Mouse (Mus musculus) v-Abl transformed pro-B cells (cell line): ENCODE measurements around the gene Psme2b.
"Not testable (repeated sequence)": the region's sequence is repeated elsewhere in the genome, so short reads cannot be mapped to it uniquely, and the experiment has no call there.

Experiments
- in situ Hi-C, 2 experiments: fragments of 400-800 bp; cut with MboI; formaldehyde crosslinking; loops; one replicate each; pipeline ENCODE4 v1.15.1; 2025; ENCODE audit not compliant: unreplicated experiment in 2 of 2

The Psme2b gene

GRCm38 (mm10) chr11:48946090-48946489 is at the start of gene Psme2b:
Psme2b (minus strand) TSS chr11:48946190.
- in situ Hi-C loops: not testable (repeated sequence)

DNA sequence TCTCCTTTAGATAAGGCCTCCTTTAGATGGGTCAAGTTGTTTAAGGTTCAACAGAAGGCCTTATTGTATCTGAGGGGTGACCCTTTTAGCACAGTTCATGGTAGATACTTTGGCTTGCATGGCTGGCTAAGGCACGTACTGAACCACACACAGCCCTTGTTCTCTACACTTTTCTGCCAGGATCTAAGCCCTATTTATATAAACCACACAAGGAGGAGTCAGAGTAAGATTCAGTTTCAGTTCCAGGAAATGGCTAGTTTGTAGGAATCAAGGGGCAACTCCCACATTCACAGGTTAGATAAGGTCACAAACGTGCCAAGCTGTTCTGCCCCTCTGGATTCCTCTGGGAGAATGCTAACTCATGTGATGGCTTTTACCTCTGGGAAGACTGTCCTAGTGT is 48.0 kb upstream of the Psme2b start, which contains the start of gene Tgtp1:
Tgtp1 (minus strand) TSS at position 155 of the 400 bp plus-strand sequence.
- in situ Hi-C loops: loop anchor here (10.0 to 25.0 kb wide), 2 partner anchors 91 to 93 kb away; partner anchors contain the start of gene Ifi47 (in 1 of the 2)

- in situ Hi-C loops: loop anchor here (10.0 to 25.0 kb wide), 2 partner anchors 92 to 94 kb away; partner anchors contain the start of gene Ifi47 (in 1 of the 2)
Measured at GRCm38 (mm10) chr11:48993296-48993695, 47.3 kb upstream of the Psme2b start.

GRCm38 (mm10) chr11:48991740-48992520 is 45.9 kb upstream of the Psme2b start, which contains the start of gene Gm12185:
Gm12185 (minus strand) TSS chr11:48992226.
- in situ Hi-C loops: loop anchor here (10.0 to 25.0 kb wide), 2 partner anchors 93 to 95 kb away; partner anchors contain the start of gene Ifi47 (in 1 of the 2)

DNA sequence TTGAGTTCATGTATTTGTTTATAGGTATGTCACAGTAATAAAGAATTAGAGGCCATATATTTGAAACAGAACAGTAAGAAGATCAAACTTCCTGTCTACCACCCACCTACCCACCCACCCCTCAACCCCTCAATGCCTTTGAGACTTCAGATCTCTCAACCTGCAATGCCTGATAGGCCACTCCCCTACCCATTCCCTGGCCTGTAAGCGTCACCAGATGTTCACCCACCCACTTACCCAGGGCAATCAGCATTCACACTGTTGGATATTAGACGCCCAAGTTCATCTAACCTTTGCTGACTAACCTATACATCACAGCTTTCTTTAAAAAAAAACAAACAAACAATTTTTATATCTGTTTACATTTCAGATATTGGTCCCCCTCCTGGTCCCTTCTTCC is 44.0 kb upstream of the Psme2b start:
- in situ Hi-C loops: loop anchor here (10.0 to 25.0 kb wide), 2 partner anchors 95 to 97 kb away; partner anchors contain the start of gene Ifi47 (in 1 of the 2)

GRCm38 (mm10) chr11:48988219-48988618 is 42.2 kb upstream of the Psme2b start:
- in situ Hi-C loops: loop anchor here in 1 of 2 experiments (25.0 kb wide), 1 partner anchor 99 kb away; the partner anchor contains the start of gene Ifi47

DNA sequence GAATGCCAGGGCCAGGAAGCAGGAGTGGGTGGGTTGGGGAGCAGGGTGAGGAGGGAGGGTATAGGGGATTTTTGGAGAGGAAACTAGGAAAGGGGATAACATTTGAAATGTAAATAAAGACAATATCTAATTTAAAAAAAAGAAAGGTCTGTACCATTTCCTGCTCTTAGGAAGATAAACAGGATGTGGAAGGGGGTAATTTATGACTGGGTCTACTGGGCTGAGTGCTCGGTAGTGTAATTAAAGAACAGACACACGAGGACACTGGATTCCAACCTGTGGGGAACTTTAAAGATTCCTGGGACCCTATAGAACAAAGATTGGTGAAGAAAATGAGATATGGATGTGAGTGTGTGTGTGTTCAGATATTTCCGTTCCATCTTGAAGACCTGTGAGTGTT is 36.9 kb upstream of the Psme2b start:
- in situ Hi-C loops: loop anchor here in 1 of 2 experiments (25.0 kb wide), 1 partner anchor 104 kb away; the partner anchor contains the start of gene Ifi47

- in situ Hi-C loops: loop anchor here in 1 of 2 experiments (25.0 kb wide), 1 partner anchor 107 kb away; the partner anchor contains the start of gene Ifi47
Measured at GRCm38 (mm10) chr11:48980052-48980451, 34.1 kb upstream of the Psme2b start.

GRCm38 (mm10) chr11:48979251-48979650 is 33.3 kb upstream of the Psme2b start, which contains the start of gene 9930111J21Rik1:
9930111J21Rik1 (minus strand) TSS chr11:48979398.
- in situ Hi-C loops: loop anchor here in 1 of 2 experiments (25.0 kb wide), 1 partner anchor 108 kb away; the partner anchor contains the start of gene Ifi47

DNA sequence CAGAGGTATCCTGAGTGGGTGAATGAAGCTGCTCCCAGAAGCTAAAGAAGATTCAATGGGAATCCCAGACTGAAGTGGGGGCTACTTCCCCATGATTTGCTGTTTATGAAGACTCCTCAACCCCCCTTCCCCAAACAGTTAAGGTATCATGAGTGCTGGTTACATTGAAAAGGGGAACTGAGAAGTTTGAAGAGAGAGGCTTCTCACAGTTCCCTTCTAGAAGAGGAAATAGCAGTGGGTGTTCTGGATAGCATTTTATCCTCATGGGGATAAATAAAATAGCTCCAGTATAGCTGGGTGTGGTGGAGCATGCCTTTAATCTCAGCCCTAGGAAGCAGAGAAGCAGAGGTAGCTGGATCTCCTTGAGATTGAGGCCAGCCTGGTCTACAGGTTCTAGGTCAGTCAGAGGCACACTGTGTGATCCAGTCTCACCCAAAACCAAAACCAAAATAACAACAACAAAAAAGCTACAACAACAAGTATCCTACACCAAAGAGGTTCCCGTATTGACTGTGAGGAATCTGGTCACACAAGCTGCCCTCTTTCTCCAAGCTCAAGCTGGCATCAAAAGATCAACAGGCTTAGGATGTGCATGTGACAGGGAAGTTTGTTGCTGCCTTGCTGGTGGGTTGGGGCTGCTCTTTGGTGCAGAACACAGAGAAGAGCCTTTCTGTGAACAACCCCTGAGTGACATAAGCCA is 32.4 kb upstream of the Psme2b start, which contains the start of gene Olfr56:
Olfr56 (plus strand) TSS at position 650 of the 700 bp plus-strand sequence.
- in situ Hi-C loops: loop anchor here in 1 of 2 experiments (25.0 kb wide), 1 partner anchor 109 kb away; the partner anchor contains the start of gene Ifi47

DNA sequence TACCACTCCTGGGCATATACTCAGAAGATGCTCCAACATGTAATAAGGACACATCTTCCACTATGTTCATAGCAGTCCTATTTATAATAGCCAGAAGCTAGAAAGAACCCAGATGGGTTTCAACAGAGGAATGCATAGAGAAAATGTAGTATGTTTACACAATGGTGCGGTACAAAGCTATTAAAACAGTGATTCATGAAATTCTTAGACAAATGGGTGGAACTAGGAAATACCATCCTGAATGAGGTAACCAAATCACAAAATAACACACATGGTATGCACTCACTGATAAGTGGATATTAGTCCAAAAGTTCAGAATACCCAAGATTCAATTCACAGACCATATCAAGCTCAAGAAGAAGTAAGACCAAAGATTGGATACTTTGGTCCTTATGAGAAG is 28.7 kb upstream of the Psme2b start:
- in situ Hi-C loops: loop anchor here in 1 of 2 experiments (25.0 kb wide), 1 partner anchor 113 kb away; the partner anchor contains the start of gene Ifi47

DNA sequence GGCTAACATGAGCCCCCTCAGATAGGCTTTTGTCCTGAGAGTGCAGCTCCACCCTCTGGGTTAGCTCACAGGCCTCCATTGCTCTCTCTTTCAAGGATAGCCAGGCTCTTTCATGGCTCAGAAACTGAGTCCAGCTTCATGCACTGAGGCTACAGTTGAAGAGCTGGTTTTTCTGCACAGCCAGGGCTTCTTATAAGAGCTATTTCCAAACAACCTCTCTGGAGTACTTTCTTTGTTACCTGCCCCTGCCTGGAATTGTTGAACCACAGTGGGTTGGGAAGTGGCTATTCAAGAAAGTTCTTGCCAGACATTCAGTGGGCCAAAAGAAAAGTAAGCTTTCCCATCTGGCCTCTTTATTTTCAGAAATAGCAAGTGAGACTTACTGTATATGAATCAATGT is 6.7 kb downstream of the Psme2b start:
- in situ Hi-C loops: not testable (repeated sequence)

GRCm38 (mm10) chr11:48935291-48935690 is 10.7 kb downstream of the Psme2b start:
- in situ Hi-C loops: not testable (repeated sequence)

- in situ Hi-C loops: not testable (repeated sequence)
Measured at GRCm38 (mm10) chr11:48933923-48934322, 12.1 kb downstream of the Psme2b start.

DNA sequence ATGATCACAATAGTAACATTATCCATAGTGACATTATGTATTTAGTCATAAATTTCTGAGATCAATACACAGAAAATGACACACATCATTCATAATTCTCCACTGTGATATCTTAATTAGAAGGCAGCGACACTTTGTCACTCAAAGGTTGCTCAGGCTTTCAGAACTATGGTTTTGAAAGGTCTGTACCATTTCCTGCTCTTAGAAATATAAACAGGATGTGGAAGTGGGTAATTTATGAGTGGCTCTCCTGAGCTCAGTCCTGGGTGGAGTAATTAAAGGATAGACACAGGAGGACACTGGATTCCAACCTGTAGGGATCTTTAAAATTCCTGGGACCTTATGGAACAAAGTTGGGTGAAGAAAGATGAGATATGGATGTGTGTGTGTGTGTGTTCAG is 12.6 kb downstream of the Psme2b start:
- in situ Hi-C loops: not testable (repeated sequence)

- in situ Hi-C loops: not testable (repeated sequence)
Measured at GRCm38 (mm10) chr11:48928068-48928467, 17.9 kb downstream of the Psme2b start.

DNA sequence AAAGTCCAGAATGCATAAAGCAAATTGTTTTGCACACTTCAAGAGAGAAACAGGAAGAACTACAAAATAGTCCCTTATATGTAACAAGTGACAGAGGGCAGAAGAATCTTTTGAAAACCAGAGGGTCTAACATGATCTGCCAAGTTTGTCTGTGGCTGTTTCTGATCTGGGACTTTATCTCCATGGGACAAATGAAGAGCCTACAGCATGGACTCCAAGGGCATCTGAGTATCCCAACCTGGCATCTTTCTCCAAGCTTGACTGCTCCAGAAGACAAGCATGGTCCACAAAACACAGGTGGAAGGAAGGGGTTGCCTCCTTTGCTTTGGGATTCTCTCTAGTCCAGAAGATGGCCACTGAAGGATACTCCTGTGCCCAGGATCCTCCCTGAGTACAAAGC is 19.6 kb downstream of the Psme2b start:
- in situ Hi-C loops: not testable (repeated sequence)

- in situ Hi-C loops: not testable (repeated sequence)
Measured at GRCm38 (mm10) chr11:48923818-48924217, 22.2 kb downstream of the Psme2b start.

GRCm38 (mm10) chr11:48918380-48918779 is 27.6 kb downstream of the Psme2b start:
- in situ Hi-C loops: no loop called here

GRCm38 (mm10) chr11:48913611-48914010 is 32.4 kb downstream of the Psme2b start:
- in situ Hi-C loops: no loop called here
